Mouse (Mus musculus): ENCODE results near the gene Aup1. TPM values are rescaled to one million over a fixed set of nuclear protein-coding genes. Genes with fewer than 3 reads are reported as not detected.

Gene Aup1
- polyA plus RNA-seq, 1 experiment = 867 TPM

DNA sequence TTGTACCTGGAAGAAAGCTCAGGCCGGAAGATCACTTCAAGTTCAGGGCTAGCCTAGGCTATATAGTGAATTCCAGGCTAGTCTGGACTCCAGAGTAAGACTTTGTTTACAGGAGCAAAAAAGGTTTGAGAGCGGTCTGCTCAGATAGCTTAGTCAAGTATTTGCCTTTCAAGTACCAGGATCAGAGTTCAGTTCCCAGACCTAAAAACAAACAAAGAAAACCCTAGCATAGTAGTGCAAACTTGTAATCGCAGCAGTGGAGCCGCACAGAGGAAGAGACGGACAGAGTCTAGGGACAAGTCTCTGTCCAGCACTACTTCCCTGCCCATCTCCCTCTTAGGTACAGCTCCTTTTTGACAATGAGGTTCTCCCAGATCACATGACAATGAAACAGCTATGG is 25.9 kb downstream of the Aup1 start:
- WGBS = 98% methylated on average over 5 of the region's 5 CpGs
- Histone ChIP-seq H3K27me3 (ENCODE audit: control insufficient read depth, insufficient read depth, low read length) (peaks cover 3% of the 10 kb centered on the region; the same call in 1 of the 2 replicates), H3K4me3 (ENCODE audit: control insufficient read depth, insufficient read depth, low read length) (no peak overlapping the region), H3K36me3 (ENCODE audit: control insufficient read depth, insufficient read depth, low read length) (no peaks in the 10 kb centered on the region), H3K27ac (ENCODE audit: control insufficient read depth, insufficient read depth, low read length) (no peak overlapping the region), H3K4me1 (replicated peaks; ENCODE audit: control insufficient read depth, insufficient read depth, low read length) (peaks cover 11% of the 10 kb centered on the region)
- TF ChIP-seq POLR2A (IDR thresholded peaks at IDR 0.05; ENCODE audit: control insufficient read depth, extremely low read depth, insufficient read depth, low read length, poor library complexity) (no peak), CTCF (IDR thresholded peaks at IDR 0.05; ENCODE audit: borderline replicate concordance, control insufficient read depth, extremely low read depth, insufficient read depth, low read length, poor library complexity) (no peak)
- DNase-seq = no peak

DNA sequence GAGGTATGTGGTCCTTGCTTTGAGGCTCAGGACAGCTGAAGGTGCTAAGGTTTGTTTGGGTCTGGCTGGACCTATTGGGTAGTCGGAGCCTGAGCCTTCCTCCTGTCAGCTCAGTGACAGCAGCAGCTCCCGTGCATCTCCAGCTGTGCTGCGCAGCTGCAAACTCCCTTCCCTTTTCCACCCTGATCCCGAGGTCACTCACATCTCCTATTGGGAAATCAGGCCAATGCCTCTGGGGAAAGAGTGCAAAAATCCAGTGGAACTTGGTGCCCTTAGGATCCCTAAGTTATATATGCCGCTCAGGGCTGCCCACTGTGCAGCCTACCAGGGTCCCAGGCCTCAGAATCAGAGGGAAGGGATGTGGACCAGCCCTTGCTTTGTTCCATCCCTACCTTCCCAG is 29.2 kb downstream of the Aup1 start:
- no peaks in the 10 kb centered on the region for H3K36me3 ChIP-seq (ENCODE audit: control insufficient read depth, insufficient read depth, low read length)
- DNase-seq = no peak
- no peak for TF ChIP-seq CTCF (IDR thresholded peaks at IDR 0.05; ENCODE audit: borderline replicate concordance, control insufficient read depth, extremely low read depth, insufficient read depth, low read length, poor library complexity)
- TF ChIP-seq POLR2A (IDR thresholded peaks at IDR 0.05; ENCODE audit: control insufficient read depth, extremely low read depth, insufficient read depth, low read length, poor library complexity) = no peak
- H3K4me1 ChIP-seq (replicated peaks; ENCODE audit: control insufficient read depth, insufficient read depth, low read length) = peaks cover 11% of the 10 kb centered on the region
- no peak overlapping the region for H3K27ac ChIP-seq (ENCODE audit: control insufficient read depth, insufficient read depth, low read length)
- H3K27me3 ChIP-seq (ENCODE audit: control insufficient read depth, insufficient read depth, low read length) = peaks cover 19% of the 10 kb centered on the region
- H3K4me3 ChIP-seq (ENCODE audit: control insufficient read depth, insufficient read depth, low read length) = no peak overlapping the region
- WGBS = 75% methylated on average over 5 of the region's 5 CpGs

DNA sequence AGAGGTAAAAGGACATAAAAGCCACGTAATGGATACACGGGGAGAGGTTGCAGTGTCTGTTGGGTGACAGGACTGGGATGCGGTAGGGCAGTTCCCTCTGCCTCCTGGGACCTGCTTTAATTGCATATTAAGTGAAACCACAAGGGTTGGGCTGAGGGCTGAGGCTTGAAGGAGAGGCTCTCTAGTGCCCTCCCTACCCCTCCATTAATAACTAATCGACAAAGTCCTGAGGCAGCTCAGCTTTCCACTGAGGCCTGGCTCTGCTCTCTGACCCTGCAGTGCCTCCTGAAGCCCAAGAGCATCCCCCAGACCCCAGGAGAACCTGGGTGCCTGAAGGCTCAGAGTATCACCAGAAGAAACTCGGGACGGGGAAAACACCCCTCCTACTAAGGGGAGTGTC is 30.2 kb downstream of the Aup1 start:
- no peak overlapping the region for H3K27ac ChIP-seq (ENCODE audit: control insufficient read depth, insufficient read depth, low read length)
- TF ChIP-seq POLR2A (IDR thresholded peaks at IDR 0.05; ENCODE audit: control insufficient read depth, extremely low read depth, insufficient read depth, low read length, poor library complexity) (no peak), CTCF (IDR thresholded peaks at IDR 0.05; ENCODE audit: borderline replicate concordance, control insufficient read depth, extremely low read depth, insufficient read depth, low read length, poor library complexity) (no peak)
- H3K36me3 ChIP-seq (ENCODE audit: control insufficient read depth, insufficient read depth, low read length) = no peaks in the 10 kb centered on the region
- no peak for DNase-seq
- WGBS = 52% methylated on average over 6 of the region's 6 CpGs
- 0 out of 2 replicates have a peak, but pooled peaks cover 4% of the 10 kb centered on the region for H3K4me1 ChIP-seq (replicated peaks; ENCODE audit: control insufficient read depth, insufficient read depth, low read length)
- no peak overlapping the region for H3K4me3 ChIP-seq (ENCODE audit: control insufficient read depth, insufficient read depth, low read length)
- H3K27me3 ChIP-seq (ENCODE audit: control insufficient read depth, insufficient read depth, low read length) = peaks cover 19% of the 10 kb centered on the region

DNA sequence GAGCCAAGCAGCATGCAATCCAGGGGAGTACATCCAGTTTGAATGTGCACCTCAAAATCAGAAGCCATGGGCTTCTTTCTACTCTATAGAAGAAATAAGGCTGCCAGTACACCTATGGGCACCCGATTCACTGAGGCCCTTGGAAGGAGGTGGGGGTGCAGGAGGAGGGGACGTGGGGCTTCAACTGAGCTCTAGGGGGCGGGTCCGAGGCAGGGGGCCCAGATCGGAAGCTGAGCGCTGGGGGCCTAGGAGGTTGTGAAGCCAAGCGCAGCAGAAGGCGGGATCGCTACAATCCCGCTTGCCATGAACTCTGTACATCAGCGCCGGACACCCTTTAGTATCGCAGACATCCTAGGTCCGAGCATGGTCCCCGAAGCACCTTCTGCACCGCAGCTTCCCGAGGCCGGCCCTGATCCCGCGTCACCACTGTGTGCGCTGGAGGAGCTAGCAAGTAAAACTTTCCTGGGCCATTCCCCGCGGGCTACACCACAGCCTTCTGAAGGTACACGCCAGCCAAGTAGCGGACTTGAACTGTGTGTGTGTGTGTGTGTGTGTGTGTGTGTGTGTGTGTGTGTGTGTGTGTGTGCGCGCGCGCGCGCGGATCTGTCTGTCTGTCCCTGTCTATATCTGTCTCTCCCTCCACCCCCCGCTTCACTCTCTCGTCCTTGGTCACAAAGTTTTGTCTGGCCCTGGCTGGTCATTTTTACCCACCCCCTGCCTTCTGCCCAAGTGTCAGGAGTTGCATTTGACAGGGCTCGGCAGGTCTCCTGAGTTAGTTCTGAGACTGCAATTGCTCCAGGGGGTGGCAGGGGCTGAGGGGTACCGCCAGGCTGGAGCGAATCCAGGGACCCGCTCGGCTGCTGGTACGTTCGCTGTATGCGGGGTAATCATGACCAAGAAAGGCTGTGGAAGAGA is 32.1 kb downstream of the Aup1 start, which contains the start of gene Lbx2:
Lbx2 (plus strand) TSS at position 247 of the 915 bp plus-strand sequence.
- DNase-seq = no peak
- 4% methylated on average over 42 of the region's 42 CpGs for WGBS
- TF ChIP-seq POLR2A (IDR thresholded peaks at IDR 0.05; ENCODE audit: control insufficient read depth, extremely low read depth, insufficient read depth, low read length, poor library complexity) = no peak
- no peak for TF ChIP-seq CTCF (IDR thresholded peaks at IDR 0.05; ENCODE audit: borderline replicate concordance, control insufficient read depth, extremely low read depth, insufficient read depth, low read length, poor library complexity)
- peaks cover 19% of the 10 kb centered on the region for H3K27me3 ChIP-seq (ENCODE audit: control insufficient read depth, insufficient read depth, low read length)
- H3K36me3 ChIP-seq (ENCODE audit: control insufficient read depth, insufficient read depth, low read length) = no peaks in the 10 kb centered on the region
- no peak within 1 kb of the TSS for H3K27ac ChIP-seq (ENCODE audit: control insufficient read depth, insufficient read depth, low read length)
- H3K4me3 ChIP-seq (ENCODE audit: control insufficient read depth, insufficient read depth, low read length) = no peak within 1 kb of the TSS
- 0 out of 2 replicates have a peak, but pooled peaks cover 4% of the 10 kb centered on the region for H3K4me1 ChIP-seq (replicated peaks; ENCODE audit: control insufficient read depth, insufficient read depth, low read length)

DNA sequence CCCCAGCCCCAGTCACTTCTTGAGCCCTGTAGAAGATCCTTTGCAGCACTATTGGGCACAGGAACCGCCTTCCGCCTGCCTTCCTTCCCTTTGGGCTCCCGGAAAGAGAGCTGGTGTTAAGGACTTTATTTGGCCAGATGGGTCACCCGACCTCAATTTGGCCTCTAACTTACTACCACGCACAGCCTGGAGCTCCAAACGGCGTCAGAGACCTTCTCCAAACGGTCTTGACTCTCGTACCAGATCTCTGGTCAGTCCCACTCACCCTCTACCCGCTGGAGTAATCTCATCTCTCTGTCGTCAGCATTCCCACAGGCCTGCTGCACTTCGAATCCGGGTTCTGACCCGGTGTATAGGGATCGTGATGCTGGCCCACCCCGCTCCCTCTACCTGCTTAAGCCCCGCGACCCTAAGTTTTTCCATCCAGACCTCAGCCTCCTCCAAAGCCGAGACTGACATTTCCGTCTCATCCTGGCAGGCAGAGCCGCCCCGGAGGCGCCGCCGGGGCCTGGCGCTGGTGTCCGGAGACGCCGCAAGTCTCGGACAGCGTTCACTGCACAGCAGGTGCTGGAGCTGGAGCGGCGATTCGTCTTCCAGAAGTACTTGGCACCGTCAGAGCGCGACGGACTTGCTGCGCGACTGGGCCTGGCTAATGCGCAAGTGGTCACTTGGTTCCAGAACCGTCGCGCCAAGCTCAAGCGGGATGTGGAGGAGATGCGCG is 33.0 kb downstream of the Aup1 start:
- H3K4me1 ChIP-seq (replicated peaks; ENCODE audit: control insufficient read depth, insufficient read depth, low read length) = 0 out of 2 replicates have a peak, but pooled peaks cover 4% of the 10 kb centered on the region
- 30% methylated on average over 47 of the region's 47 CpGs for WGBS
- peaks cover 19% of the 10 kb centered on the region for H3K27me3 ChIP-seq (ENCODE audit: control insufficient read depth, insufficient read depth, low read length)
- no peak for TF ChIP-seq POLR2A (IDR thresholded peaks at IDR 0.05; ENCODE audit: control insufficient read depth, extremely low read depth, insufficient read depth, low read length, poor library complexity)
- no peak for TF ChIP-seq CTCF (IDR thresholded peaks at IDR 0.05; ENCODE audit: borderline replicate concordance, control insufficient read depth, extremely low read depth, insufficient read depth, low read length, poor library complexity)
- no peak overlapping the region for H3K4me3 ChIP-seq (ENCODE audit: control insufficient read depth, insufficient read depth, low read length)
- no peak overlapping the region for H3K27ac ChIP-seq (ENCODE audit: control insufficient read depth, insufficient read depth, low read length)
- no peak for DNase-seq
- no peaks in the 10 kb centered on the region for H3K36me3 ChIP-seq (ENCODE audit: control insufficient read depth, insufficient read depth, low read length)

DNA sequence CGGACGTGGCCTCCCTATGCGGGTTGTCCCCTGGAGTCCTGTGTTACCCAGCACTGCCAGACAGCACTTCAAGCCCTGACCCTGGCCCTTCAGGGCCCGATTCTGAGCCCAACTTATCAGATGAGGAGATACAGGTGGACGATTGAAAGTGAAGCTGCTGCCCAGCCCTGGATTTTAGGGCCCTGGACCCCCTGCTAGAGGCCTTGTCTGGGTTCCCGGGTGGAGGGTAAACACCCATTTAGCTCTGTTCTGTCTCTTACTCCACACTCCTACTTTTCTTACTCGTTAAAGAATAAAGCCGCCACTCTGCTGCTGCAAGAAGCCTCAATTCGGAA is 33.6 kb downstream of the Aup1 start:
- H3K36me3 ChIP-seq (ENCODE audit: control insufficient read depth, insufficient read depth, low read length) = no peaks in the 10 kb centered on the region
- 0 out of 2 replicates have a peak, but pooled peaks cover 7% of the 10 kb centered on the region for H3K4me1 ChIP-seq (replicated peaks; ENCODE audit: control insufficient read depth, insufficient read depth, low read length)
- H3K27ac ChIP-seq (ENCODE audit: control insufficient read depth, insufficient read depth, low read length) = no peak overlapping the region
- no peak overlapping the region for H3K4me3 ChIP-seq (ENCODE audit: control insufficient read depth, insufficient read depth, low read length)
- WGBS = 53% methylated on average over 9 of the region's 9 CpGs
- TF ChIP-seq CTCF (IDR thresholded peaks at IDR 0.05; ENCODE audit: borderline replicate concordance, control insufficient read depth, extremely low read depth, insufficient read depth, low read length, poor library complexity) (no peak), POLR2A (IDR thresholded peaks at IDR 0.05; ENCODE audit: control insufficient read depth, extremely low read depth, insufficient read depth, low read length, poor library complexity) (no peak)
- H3K27me3 ChIP-seq (ENCODE audit: control insufficient read depth, insufficient read depth, low read length) = peaks cover 19% of the 10 kb centered on the region
- no peak for DNase-seq
